Mouse (Mus musculus): ENCODE results near the gene Cdk6. TPM values are rescaled to one million over a fixed set of nuclear protein-coding genes. Genes with fewer than 3 reads are reported as not detected.

Gene Cdk6
- polyA plus RNA-seq, 1 experiment from 2014 or later: 37.7 TPM

Other genes starting within 250 kb of the Cdk6 start
- gene Fam133b, start 202.3 kb downstream of the Cdk6 start, polyA plus RNA-seq (2015; fragmentation: Nextera tagmentation; extraction: Ambion mirVana): 24.8 TPM in 2 replicates
- 2.4 and 2.7 TPM in 2 replicates for gene 1700109H08Rik, start 230.1 kb downstream of the Cdk6 start, polyA plus RNA-seq (2015; fragmentation: Nextera tagmentation; extraction: Ambion mirVana)

All from stomach, embryonic 15.5 days (tissue).